Mouse (Mus musculus) left cerebral cortex, adult 2 months (tissue): Measurements from ENCODE around the gene Wars. TPM values are rescaled to one million over a fixed set of nuclear protein-coding genes. Genes with fewer than 3 reads are reported as not detected.

Experiments
- DNase-seq, 2 experiments: peaks; one replicate each; pipeline ENCODE4 v3.0.0; 2021 to 2022; ENCODE audit warnings: low spot score in 2 of 2, mixed read lengths in 1 of 2; ENCODE audit errors: extremely low spot score in 1 of 2
- H3K27ac ChIP-seq: fragments of 200-600 bp; 2 replicates; pipeline ENCODE4 v1.8.1; 2022
- H3K4me3 ChIP-seq: fragments of 200-600 bp; 2 replicates; pipeline ENCODE4 v1.8.1; 2022
- CTCF ChIP-seq: fragments of 200-600 bp; IDR thresholded peaks from 2 replicates; pipeline ENCODE4 v1.8.1; 2022; ENCODE audit warnings: antibody characterized with exemption, mild to moderate bottlenecking, moderate library complexity
- intact Hi-C: fragments of 180-260 bp; cut with DNase I; formaldehyde crosslinking; loops from one replicate; pipeline ENCODE4 v1.15.1; 2025
- total RNA-seq, 2 experiments: library from RNA; stranded (reverse); gene quantifications; 2 replicates each; pipeline ENCODE4 v1.2.3; 2021

Wars gene
- total RNA-seq, 2 experiments from 2014 or later, result 84.8 to 86.0 TPM

DNA sequence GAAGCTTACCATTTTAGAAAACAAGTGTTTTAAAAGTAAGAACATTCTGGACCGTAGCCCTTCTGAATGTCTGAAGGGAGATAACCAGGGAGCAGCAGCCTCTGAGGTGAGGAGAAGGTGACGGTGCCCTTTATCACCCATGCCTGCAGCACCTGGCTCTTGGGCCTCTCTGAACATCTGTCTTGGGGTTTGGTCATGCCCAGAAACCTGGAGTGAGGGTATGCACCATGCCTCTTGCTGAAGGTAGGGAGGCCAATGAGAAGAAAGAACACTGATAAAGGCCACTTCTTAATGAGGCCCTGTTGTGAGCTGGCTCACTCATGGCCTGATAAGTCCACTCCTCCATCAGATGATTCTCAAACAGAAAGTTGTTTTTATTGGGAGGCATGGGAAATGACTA lies 34.3 kb upstream of the Wars start:
- intact Hi-C loops, result no loop called here
- no peak for TF ChIP-seq CTCF
- no peak overlapping the region for H3K4me3 ChIP-seq
- no peak overlapping the region for H3K27ac ChIP-seq
- DNase-seq, result no peak

- Histone ChIP-seq H3K4me3 (no peak overlapping the region), H3K27ac (no peak overlapping the region)
- intact Hi-C loops, result no loop called here
- no peak for TF ChIP-seq CTCF
- DNase-seq, result no peak
Observed at GRCm38 (mm10) chr12:108926606-108927111, 32.7 kb upstream of the Wars start.

- no peak overlapping the region for H3K27ac ChIP-seq
- no peak for TF ChIP-seq CTCF
- intact Hi-C loops, result no loop called here
- DNase-seq, result no peak
- H3K4me3 ChIP-seq, result no peak overlapping the region
Observed at GRCm38 (mm10) chr12:108918753-108919152, 24.8 kb upstream of the Wars start.

GRCm38 (mm10) chr12:108917509-108917908 lies 23.5 kb upstream of the Wars start:
- no peak for TF ChIP-seq CTCF
- no peak overlapping the region for H3K27ac ChIP-seq
- intact Hi-C loops, result no loop called here
- no peak overlapping the region for H3K4me3 ChIP-seq
- DNase-seq, result no peak

- intact Hi-C loops, result no loop called here
- no peak for TF ChIP-seq CTCF
- Histone ChIP-seq H3K27ac (peak overlapping the region; percentile 72), H3K4me3 (no peak overlapping the region)
- no peak for DNase-seq
Observed at GRCm38 (mm10) chr12:108916447-108917042, 22.6 kb upstream of the Wars start.

GRCm38 (mm10) chr12:108915893-108916292 lies 21.9 kb upstream of the Wars start:
- TF ChIP-seq CTCF, result no peak
- peak; percentile 55 to 61 for DNase-seq
- Histone ChIP-seq H3K4me3 (no peak overlapping the region), H3K27ac (peak overlapping the region; percentile 72)
- intact Hi-C loops, result no loop called here

DNA sequence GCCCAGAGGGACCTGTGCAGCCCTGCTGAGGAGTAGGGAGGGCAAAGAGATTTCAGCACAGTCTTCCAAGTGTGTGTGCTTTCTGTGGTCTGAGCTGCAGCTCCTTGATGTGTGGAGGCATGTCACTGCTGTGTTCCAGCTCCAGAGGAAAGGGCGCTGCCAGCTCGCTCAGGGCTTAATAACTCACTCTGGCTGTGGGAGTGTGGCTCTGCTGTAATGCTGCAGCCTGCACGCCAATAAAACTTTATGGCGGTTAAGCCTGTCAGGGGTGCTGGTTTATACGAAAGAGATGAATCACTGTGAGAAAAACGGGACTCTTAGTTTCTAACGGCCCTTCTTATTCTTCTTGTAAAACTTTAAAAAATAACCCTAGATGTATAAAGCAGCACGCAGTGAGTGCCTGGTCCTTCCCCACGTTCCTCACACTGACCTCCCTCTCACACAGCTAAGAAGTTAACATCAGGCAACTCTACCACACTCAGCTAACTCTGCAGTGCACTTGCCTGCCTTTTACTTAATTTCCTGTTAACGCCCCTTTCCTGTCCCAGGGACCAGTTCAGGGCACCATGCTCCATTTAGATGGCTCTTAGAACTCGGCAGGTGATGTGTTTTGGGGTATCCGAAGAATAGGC lies 20.9 kb upstream of the Wars start:
- no peak overlapping the region for H3K4me3 ChIP-seq
- no peak for DNase-seq
- no peak overlapping the region for H3K27ac ChIP-seq
- intact Hi-C loops, result no loop called here
- TF ChIP-seq CTCF, result no peak

GRCm38 (mm10) chr12:108914198-108914597 lies 20.2 kb upstream of the Wars start:
- no peak overlapping the region for H3K4me3 ChIP-seq
- intact Hi-C loops, result no loop called here
- DNase-seq, result no peak
- TF ChIP-seq CTCF, result no peak
- H3K27ac ChIP-seq, result no peak overlapping the region

- H3K4me3 ChIP-seq, result no peak overlapping the region
- no peak for TF ChIP-seq CTCF
- intact Hi-C loops, result no loop called here
- no peak for DNase-seq
- no peak overlapping the region for H3K27ac ChIP-seq
Observed at GRCm38 (mm10) chr12:108912442-108912841, 18.5 kb upstream of the Wars start.

- DNase-seq, result no peak
- intact Hi-C loops, result loop anchor here (10.0 kb wide), 2 partner anchors 685 to 1045 kb away; no protein-coding TSS in a partner anchor
- Histone ChIP-seq H3K27ac (no peak overlapping the region), H3K4me3 (no peak overlapping the region)
- TF ChIP-seq CTCF, result no peak
Observed at GRCm38 (mm10) chr12:108909846-108910433, 16.0 kb upstream of the Wars start.

GRCm38 (mm10) chr12:108906398-108906797 lies 12.4 kb upstream of the Wars start:
- DNase-seq, result no peak
- Histone ChIP-seq H3K4me3 (no peak overlapping the region), H3K27ac (no peak overlapping the region)
- intact Hi-C loops, result loop anchor here (10.0 kb wide), 2 partner anchors 688 to 1048 kb away; no protein-coding TSS in a partner anchor
- no peak for TF ChIP-seq CTCF

- Histone ChIP-seq H3K27ac (no peak overlapping the region), H3K4me3 (no peak overlapping the region)
- no peak for DNase-seq
- TF ChIP-seq CTCF, result no peak
- intact Hi-C loops, result loop anchor here (10.0 kb wide), 2 partner anchors 689 to 1049 kb away; no protein-coding TSS in a partner anchor
Observed at GRCm38 (mm10) chr12:108905620-108906302, 11.8 kb upstream of the Wars start.
